Mouse (Mus musculus) limb, embryonic 10.5 days (tissue): ENCODE measurements around the gene Zfx. TPM values are rescaled to one million over a fixed set of nuclear protein-coding genes. Genes with fewer than 3 reads are reported as not detected.

Source experiments
- DNase-seq: peaks from one replicate; pipeline ENCODE4 v3.0.0-alpha.2; 2017; ENCODE audit warnings: low spot score
- H3K27ac ChIP-seq: fragments of 300-500 bp; sonication (generic); 2 replicates; pipeline ENCODE4 v1.5.1; 2016; ENCODE audit warnings: mild to moderate bottlenecking
- H3K27me3 ChIP-seq: fragments of 300-500 bp; sonication (generic); 2 replicates; pipeline ENCODE4 v1.6.1; 2016; ENCODE audit warnings: low read depth, mild to moderate bottlenecking; ENCODE audit not compliant: poor library complexity, severe bottlenecking
- H3K36me3 ChIP-seq: fragments of 300-500 bp; sonication (generic); 2 replicates; pipeline ENCODE4 v1.6.1; 2016; ENCODE audit warnings: mild to moderate bottlenecking, moderate library complexity
- H3K4me1 ChIP-seq: fragments of 300-500 bp; sonication (generic); 2 replicates; pipeline ENCODE4 v1.6.1; 2016
- H3K4me3 ChIP-seq: fragments of 300-500 bp; sonication (generic); 2 replicates; pipeline ENCODE4 v1.5.1; 2016; ENCODE audit warnings: mild to moderate bottlenecking, moderate library complexity
- H3K9me3 ChIP-seq: fragments of 300-500 bp; sonication (generic); replicated peaks from 2 replicates; pipeline ENCODE4 v1.6.1; 2016; ENCODE audit warnings: mild to moderate bottlenecking
- WGBS: fragments of 180-500 bp; shearing (Covaris S2); methylation state at CpG from one replicate; pipeline ENCODE4 v1.1.7; 2016; 5-methylcytosine and 5-hydroxymethylcytosine counted together
- polyA plus RNA-seq: library from polyadenylated mRNA; unstranded; fragments of >200 nt; fragmentation: Nextera tagmentation; extraction: Ambion mirVana; gene quantifications from 2 replicates; pipeline ENCODE4 v1.2.1, GENCODE M21; 2016

The Zfx gene
- polyA plus RNA-seq, 1 experiment from 2014 or later = 27.1 TPM

- Histone ChIP-seq H3K27ac (peak overlapping the region; percentile 99), H3K4me3 (peak overlapping the region; percentile 66), H3K4me1 (no peaks in the 10 kb centered on the region), H3K27me3 (peaks cover 99% of the 10 kb centered on the region), H3K9me3 (peaks cover 3% of the 10 kb centered on the region; the same call in 1 of the 2 replicates), H3K36me3 (no peaks in the 10 kb centered on the region)
- WGBS = 16% methylated on average over 52 of the region's 65 CpGs
- peak; percentile 82 for DNase-seq
Observed at GRCm38 (mm10) chrX:94121866-94122708, 1.4 kb downstream of the Zfx start.

- peak overlapping the region; percentile 99 for H3K27ac ChIP-seq
- H3K4me1 ChIP-seq = no peaks in the 10 kb centered on the region
- 9% methylated on average over 24 of the region's 24 CpGs for WGBS
- H3K4me3 ChIP-seq = peak overlapping the region; percentile 66
- peaks cover 97% of the 10 kb centered on the region for H3K27me3 ChIP-seq
- H3K9me3 ChIP-seq = peaks cover 3% of the 10 kb centered on the region; the same call in 1 of the 2 replicates
- peak; percentile 31 for DNase-seq
- no peaks in the 10 kb centered on the region for H3K36me3 ChIP-seq
Observed at GRCm38 (mm10) chrX:94121161-94121856, 2.2 kb downstream of the Zfx start.

- H3K4me3 ChIP-seq = no peak overlapping the region
- no peak for DNase-seq
- H3K4me1 ChIP-seq = no peaks in the 10 kb centered on the region
- H3K27ac ChIP-seq = no peak overlapping the region
- no peaks in the 10 kb centered on the region for H3K36me3 ChIP-seq
- H3K9me3 ChIP-seq = peaks cover 3% of the 10 kb centered on the region; the same call in 1 of the 2 replicates
- H3K27me3 ChIP-seq = peaks cover 97% of the 10 kb centered on the region
Observed at GRCm38 (mm10) chrX:94118350-94118749, 5.2 kb downstream of the Zfx start.

- no peak for DNase-seq
- no peak overlapping the region for H3K4me3 ChIP-seq
- no peaks in the 10 kb centered on the region for H3K4me1 ChIP-seq
- 77% methylated on average over 6 of the region's 6 CpGs for WGBS
- no peaks in the 10 kb centered on the region for H3K9me3 ChIP-seq
- peaks cover 14% of the 10 kb centered on the region for H3K36me3 ChIP-seq
- H3K27ac ChIP-seq = no peak overlapping the region
- H3K27me3 ChIP-seq = peaks cover 97% of the 10 kb centered on the region
Observed at GRCm38 (mm10) chrX:94115882-94116281, 7.6 kb downstream of the Zfx start.

GRCm38 (mm10) chrX:94105964-94106363, 17.5 kb downstream of the Zfx start:
- Histone ChIP-seq H3K9me3 (no peaks in the 10 kb centered on the region), H3K4me3 (no peak overlapping the region), H3K4me1 (peaks cover 4% of the 10 kb centered on the region; the same call in 1 of the 2 replicates), H3K27ac (no peak overlapping the region), H3K27me3 (peaks cover 90% of the 10 kb centered on the region), H3K36me3 (peaks cover 16% of the 10 kb centered on the region)
- DNase-seq = no peak
- WGBS = 81% methylated on average over 2 of the region's 2 CpGs

- H3K27me3 ChIP-seq = peaks cover 89% of the 10 kb centered on the region
Observed at GRCm38 (mm10) chrX:94102938-94103337, 20.6 kb downstream of the Zfx start.

GRCm38 (mm10) chrX:94100561-94100960, 22.9 kb downstream of the Zfx start:
- peaks cover 93% of the 10 kb centered on the region for H3K27me3 ChIP-seq
- no peak overlapping the region for H3K27ac ChIP-seq
- no peaks in the 10 kb centered on the region for H3K9me3 ChIP-seq
- peaks cover 57% of the 10 kb centered on the region for H3K36me3 ChIP-seq
- H3K4me1 ChIP-seq = no peaks in the 10 kb centered on the region
- no peak for DNase-seq
- 92% methylated on average over 1 of the region's 1 CpGs for WGBS
- H3K4me3 ChIP-seq = no peak overlapping the region

More at GRCm38 (mm10) chrX:94102938-94103337, 20.6 kb downstream of the Zfx start:
- no peaks in the 10 kb centered on the region for H3K9me3 ChIP-seq
- H3K36me3 ChIP-seq = peaks cover 38% of the 10 kb centered on the region
- H3K4me3 ChIP-seq = no peak overlapping the region
- no peak for DNase-seq
- no peak overlapping the region for H3K27ac ChIP-seq
- peaks cover 4% of the 10 kb centered on the region; the same call in 1 of the 2 replicates for H3K4me1 ChIP-seq

- Histone ChIP-seq H3K36me3 (peaks cover 43% of the 10 kb centered on the region), H3K4me1 (no peaks in the 10 kb centered on the region), H3K4me3 (no peak overlapping the region), H3K27ac (no peak overlapping the region), H3K27me3 (peaks cover 70% of the 10 kb centered on the region), H3K9me3 (no peaks in the 10 kb centered on the region)
- no peak for DNase-seq
- WGBS = 89% methylated on average over 2 of the region's 2 CpGs
Observed at GRCm38 (mm10) chrX:94091001-94091400, 32.5 kb downstream of the Zfx start.

- Histone ChIP-seq H3K4me1 (no peaks in the 10 kb centered on the region), H3K4me3 (no peak overlapping the region), H3K36me3 (no peaks in the 10 kb centered on the region), H3K27me3 (peaks cover 86% of the 10 kb centered on the region), H3K27ac (no peak overlapping the region), H3K9me3 (no peaks in the 10 kb centered on the region)
- WGBS = 64% methylated on average over 6 of the region's 6 CpGs
- no peak for DNase-seq
Observed at GRCm38 (mm10) chrX:94061246-94061645, 62.3 kb downstream of the Zfx start.

GRCm38 (mm10) chrX:94060751-94061150, 62.8 kb downstream of the Zfx start:
- H3K9me3 ChIP-seq = no peaks in the 10 kb centered on the region
- 85% methylated on average over 8 of the region's 8 CpGs for WGBS
- H3K27ac ChIP-seq = no peak overlapping the region
- no peaks in the 10 kb centered on the region for H3K36me3 ChIP-seq
- peaks cover 86% of the 10 kb centered on the region for H3K27me3 ChIP-seq
- H3K4me1 ChIP-seq = no peaks in the 10 kb centered on the region
- no peak overlapping the region for H3K4me3 ChIP-seq
- no peak for DNase-seq

- H3K27me3 ChIP-seq = peaks cover 92% of the 10 kb centered on the region
Observed at GRCm38 (mm10) chrX:94058748-94059147, 64.8 kb downstream of the Zfx start.

GRCm38 (mm10) chrX:94049048-94049447, 74.5 kb downstream of the Zfx start:
- Histone ChIP-seq H3K27me3 (peaks cover 81% of the 10 kb centered on the region), H3K27ac (no peak overlapping the region), H3K9me3 (no peaks in the 10 kb centered on the region), H3K4me1 (no peaks in the 10 kb centered on the region), H3K4me3 (no peak overlapping the region), H3K36me3 (no peaks in the 10 kb centered on the region)
- 87% methylated on average over 3 of the region's 3 CpGs for WGBS
- DNase-seq = no peak

More at GRCm38 (mm10) chrX:94058748-94059147, 64.8 kb downstream of the Zfx start:
- Histone ChIP-seq H3K27ac (peak overlapping the region; percentile 50; the same call in 1 of the 2 replicates), H3K4me3 (no peak overlapping the region), H3K9me3 (no peaks in the 10 kb centered on the region), H3K36me3 (no peaks in the 10 kb centered on the region), H3K4me1 (no peaks in the 10 kb centered on the region)
- DNase-seq = no peak
- 32% methylated on average over 6 of the region's 6 CpGs for WGBS

- Histone ChIP-seq H3K4me3 (no peak overlapping the region), H3K9me3 (no peaks in the 10 kb centered on the region), H3K27me3 (peaks cover 77% of the 10 kb centered on the region), H3K4me1 (no peaks in the 10 kb centered on the region), H3K36me3 (no peaks in the 10 kb centered on the region), H3K27ac (no peak overlapping the region)
- WGBS = 64% methylated on average over 5 of the region's 5 CpGs
- DNase-seq = no peak
Observed at GRCm38 (mm10) chrX:94048048-94048447, 75.5 kb downstream of the Zfx start.
